Mouse (Mus musculus) embryo, embryonic 11.5 days (tissue): ENCODE data around the gene Cirbp.

Experiments
- DNase-seq: peaks from one replicate; pipeline ENCODE4 v3.0.0-alpha.2; 2012; ENCODE audit warnings: low read depth, low spot score

Gene Cirbp

DNA sequence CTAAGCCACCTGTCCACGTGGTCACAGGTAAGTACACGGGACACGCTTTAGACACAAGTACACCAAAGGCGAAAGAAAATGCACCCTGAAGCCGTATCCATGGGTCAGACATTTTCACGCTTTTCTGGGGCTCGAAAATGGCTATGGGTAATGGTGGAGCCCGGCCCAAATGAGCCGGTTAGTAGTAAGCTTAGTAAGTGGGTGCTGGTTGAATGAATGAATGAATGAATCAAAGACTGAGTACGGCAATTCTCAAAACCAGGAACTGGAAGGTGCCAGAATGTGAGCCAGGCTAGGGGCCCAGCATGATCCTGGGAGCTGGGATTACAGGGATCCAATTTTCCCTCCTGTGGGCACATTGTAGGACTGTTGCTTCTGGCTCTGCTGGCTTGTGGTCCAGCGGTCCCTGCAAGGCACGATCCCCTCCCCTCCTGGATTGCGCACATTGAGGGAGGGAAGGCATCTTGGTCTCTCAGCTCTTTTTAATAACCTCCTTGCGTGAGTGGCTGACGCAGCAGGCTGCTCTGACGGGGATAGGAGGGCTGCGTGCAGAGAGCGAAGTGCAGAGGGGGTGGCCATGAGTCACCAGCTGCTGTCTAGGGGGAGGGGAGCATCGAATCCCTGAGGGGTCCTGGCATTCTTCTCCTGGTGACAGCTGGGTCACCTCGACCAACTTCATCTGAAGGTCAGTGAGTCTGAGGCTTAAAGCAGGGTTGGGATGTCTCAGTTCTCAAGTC is at the start of gene Cirbp:
TSS of gene Cirbp (plus strand) at position 594 of the 737 bp plus-strand sequence.
- no peak for DNase-seq

DNA sequence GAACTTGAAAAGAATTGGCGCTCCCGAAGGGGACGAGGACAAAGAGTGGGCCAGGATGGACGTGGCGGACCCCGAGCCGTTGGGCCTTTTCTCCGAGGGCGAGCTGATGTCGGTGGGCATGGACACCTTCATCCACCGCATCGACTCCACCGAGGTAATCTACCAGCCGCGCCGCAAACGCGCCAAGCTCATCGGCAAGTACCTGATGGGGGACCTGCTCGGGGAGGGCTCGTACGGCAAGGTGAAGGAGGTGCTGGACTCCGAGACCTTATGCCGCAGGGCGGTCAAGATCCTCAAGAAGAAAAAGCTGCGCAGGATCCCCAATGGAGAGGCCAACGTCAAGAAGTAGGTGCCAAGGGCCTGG is 49.2 kb upstream of the Cirbp start:
- DNase-seq: no peak

DNA sequence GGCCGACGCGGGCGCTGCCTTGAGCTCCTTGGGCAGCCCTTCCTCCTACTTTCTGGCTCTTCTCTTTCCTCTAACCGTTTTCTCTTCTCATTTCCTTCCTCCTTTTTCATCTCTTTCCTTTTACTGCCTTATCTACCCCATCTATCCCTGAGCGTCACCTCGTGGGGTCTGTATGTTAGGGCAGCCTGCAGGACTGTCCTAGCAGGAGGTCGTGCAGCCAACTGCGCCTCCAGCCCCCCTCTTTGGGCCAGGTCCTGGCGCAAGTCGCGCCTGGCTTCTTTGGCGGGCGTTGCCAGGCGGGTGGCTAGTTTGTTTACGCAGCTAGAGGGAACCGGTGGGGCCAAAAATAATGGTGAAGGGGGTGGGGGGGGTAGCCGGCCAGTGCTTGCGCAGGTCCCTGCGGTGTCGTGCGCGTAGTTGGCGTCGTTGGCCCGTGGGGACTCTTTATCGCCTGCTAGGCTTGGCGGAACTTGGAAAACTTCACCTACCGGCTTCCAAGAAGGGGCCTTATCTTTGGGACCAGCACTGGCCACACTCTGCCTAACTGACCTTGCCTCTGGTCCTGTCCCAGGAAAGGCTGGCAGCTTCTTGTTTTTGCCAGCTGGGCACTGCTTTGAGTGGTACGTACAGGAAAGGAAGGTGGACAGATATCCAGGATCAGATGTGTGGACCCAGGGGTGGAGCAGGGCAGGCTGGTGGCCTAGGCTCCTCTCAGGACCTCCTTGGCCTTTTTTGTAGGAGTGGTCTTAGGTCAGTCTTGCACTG is 48.7 kb upstream of the Cirbp start:
- no peak for DNase-seq

GRCm38 (mm10) chr10:80117736-80118135 is 48.0 kb upstream of the Cirbp start:
- no peak for DNase-seq

DNA sequence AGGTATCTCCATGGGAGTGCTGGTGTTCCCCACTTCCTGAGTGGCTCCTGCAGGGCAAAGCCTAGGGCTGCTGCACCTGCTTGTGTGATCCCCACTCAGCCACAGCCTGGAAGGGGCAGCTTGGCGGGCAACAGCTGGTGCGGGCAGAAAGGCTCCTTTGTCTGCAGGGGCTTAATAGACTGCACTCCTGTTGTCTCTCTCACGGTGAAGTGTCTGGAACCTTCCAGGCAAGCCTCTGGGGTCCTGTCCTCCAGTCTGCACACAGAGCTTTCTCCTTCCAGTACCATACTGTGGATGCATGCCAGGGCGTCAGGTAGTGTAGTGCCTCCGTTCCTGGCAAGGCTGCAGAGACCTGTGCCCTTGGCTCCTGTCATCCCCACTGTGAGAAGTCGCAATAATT is 47.2 kb upstream of the Cirbp start:
- DNase-seq: no peak

- DNase-seq: no peak
Measured at GRCm38 (mm10) chr10:80120146-80120545, 45.6 kb upstream of the Cirbp start.

DNA sequence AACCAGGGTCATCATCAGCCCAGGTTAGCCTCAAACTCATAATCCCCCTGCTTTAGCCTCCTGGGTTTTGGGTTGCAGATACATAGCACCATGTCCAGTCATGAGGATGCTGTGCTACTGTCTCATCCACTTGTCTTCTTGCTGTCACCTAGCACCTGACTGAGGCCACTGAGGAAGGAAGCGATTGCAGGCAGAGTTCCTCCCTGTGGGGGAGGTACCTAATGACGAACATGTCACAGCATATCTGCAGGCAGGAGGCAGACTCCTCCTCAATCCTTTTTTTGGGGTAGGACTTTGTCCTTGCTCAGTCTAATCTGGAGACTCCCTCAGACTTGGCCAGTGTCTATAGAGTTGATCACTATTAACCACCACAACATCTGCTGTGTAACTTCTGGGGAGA is 44.1 kb upstream of the Cirbp start:
- DNase-seq: no peak

- no peak for DNase-seq
Measured at GRCm38 (mm10) chr10:80123932-80124562, 41.7 kb upstream of the Cirbp start.

- DNase-seq: no peak
Measured at GRCm38 (mm10) chr10:80127920-80128319, 37.9 kb upstream of the Cirbp start.

DNA sequence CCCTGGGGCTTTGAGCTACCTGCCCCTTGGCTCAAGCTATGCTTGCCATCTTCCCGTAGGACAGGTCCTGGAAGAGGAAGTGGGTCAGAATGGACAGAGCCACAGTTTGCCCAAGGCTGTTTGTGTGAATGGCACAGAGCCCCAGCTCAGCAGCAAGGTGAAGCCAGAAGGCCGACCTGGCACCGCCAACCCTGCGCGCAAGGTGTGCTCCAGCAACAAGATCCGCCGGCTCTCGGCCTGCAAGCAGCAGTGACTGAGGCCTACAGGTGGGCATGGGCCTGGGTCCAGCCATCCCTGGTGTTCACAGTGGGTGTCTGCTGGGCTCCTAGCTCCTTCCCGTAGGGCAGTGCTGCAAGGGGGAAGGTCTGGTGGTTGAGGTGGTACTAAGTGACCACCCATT is 35.9 kb upstream of the Cirbp start:
- DNase-seq: no peak

GRCm38 (mm10) chr10:80130403-80131031 is 35.3 kb upstream of the Cirbp start:
- DNase-seq: no peak

DNA sequence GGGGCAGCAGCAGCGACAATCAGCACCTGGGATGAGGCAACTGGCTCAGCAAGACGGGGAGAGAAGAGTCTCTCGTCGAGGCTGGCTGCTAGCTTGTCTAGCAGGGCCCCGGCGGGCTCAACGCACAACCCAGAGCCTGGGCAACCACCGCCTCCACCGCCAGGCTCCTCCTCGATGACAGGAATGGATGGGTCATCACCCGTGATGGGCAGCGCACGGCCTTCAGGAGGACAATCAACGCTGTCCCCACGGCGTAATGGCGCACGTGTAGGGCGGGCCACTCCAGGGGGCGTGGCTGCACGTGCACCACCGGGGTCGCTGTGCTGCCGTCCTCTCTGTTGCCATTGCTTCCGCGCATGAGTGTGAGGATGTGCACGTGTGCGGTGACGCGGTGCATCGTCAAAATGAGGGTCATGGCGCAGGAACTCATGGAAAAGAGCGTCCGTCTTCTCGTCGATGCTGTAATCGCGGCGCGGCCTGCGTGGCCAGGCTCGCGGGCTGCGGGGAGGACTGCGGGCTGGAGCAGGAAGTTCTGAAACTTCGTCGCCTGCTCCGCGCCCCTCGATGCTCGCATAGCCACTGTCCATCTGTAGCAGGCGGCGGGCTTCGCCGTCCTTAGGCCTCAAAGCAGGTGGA is 34.4 kb upstream of the Cirbp start:
- no peak for DNase-seq

DNA sequence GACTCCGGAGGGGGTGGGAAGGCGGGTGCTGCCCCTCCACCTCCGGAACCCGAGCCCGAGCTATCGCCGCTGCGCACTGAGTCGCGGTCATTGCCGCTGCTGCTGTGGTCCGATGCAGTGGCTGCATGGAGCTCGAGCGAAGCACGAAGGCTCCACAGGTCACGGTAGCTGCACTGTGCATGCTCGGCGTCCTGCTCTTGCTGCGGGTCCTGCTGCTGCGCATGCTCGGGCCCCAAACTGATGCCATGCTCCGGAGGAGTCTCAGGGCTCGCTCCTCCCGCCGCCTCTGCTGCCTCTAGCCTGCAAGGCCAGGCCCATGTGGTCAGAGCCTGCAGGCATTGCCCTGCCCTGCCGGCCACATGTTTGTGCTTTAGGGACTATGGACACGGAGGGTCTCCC is 33.8 kb upstream of the Cirbp start:
- no peak for DNase-seq

DNA sequence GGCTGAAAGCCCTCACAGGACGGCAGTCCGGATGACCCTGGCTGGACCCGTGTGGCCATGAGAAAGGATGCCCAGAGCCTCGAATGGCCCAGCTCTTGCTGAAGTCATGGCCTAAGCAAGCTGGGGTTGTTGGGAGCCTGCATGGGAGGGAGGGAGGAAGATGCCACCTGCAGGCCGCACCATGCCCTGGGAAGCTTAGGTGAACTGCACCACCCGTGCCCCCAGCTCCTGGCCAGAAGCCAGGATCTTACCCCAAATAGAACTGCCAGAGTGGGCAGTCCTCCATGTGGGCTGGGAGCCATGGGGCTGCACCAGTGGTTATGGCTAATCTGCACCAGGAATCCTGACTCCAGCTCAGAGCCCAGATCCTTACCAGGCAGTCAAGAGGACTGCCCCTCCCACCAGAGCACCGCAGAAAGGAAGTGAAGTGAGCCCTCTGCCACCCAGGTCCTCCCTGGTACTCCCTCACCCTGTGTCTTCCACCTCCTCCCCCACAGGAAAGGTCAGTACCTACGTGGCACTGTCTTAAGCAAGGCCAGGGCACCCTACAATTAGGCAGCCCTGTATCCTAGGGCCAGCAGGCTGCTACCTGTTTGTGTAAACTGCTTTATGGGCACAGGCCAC is 32.4 kb upstream of the Cirbp start:
- no peak for DNase-seq

DNA sequence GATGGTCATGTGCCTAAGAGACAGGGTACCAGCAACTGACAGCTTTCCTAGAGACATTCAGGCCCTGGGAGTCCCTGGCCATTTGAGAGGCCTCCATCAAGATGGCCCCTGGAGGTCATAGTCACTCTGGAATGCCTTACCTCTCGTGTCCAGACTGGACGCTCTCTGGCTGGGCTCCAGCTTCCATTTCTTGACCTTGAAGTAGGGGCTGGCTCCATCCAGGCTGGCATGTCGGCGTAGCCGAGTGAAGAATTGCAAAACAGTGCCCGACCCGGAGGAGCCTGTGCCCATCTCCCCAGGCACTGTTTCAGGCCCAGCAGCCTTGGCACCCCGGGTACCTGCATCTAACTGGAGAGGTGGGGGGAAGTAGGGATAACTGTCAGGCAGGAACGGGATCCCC is 31.4 kb upstream of the Cirbp start:
- no peak for DNase-seq

GRCm38 (mm10) chr10:80135161-80135560 is 30.6 kb upstream of the Cirbp start:
- DNase-seq: no peak

DNA sequence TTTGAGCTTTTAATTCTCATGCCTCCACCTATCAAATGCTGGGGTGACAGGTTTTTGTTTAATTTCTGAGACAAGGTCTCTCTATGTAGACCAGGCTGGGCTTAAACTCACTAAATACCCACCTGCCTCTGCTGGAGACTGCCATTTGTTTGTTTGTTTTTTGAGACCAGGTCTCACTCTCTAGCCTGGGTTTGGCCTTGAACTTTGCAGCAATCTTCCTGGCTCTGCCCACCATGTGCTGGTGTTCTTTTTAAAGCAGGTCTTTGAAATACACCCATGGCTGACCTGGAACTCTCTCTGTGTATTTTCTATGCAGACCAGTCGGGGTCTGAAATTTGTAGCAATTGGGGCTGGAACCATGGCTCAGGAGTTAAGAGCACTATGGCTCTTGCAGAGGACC is 30.1 kb upstream of the Cirbp start:
- no peak for DNase-seq

GRCm38 (mm10) chr10:80136179-80136951 is 29.4 kb upstream of the Cirbp start:
- no peak for DNase-seq

- DNase-seq: no peak
Measured at GRCm38 (mm10) chr10:80136952-80137625, 28.7 kb upstream of the Cirbp start.
